Mouse (Mus musculus) heart, embryonic 16.5 days (tissue): ENCODE measurements at regions not wholly inside any gene's neighbourhood (a gene's known extent, or its start where the extent isn't known, plus 50 kb on each side); places are given as distances from the start of the nearest gene placed in this dataset.

Source experiments
- ATAC-seq: fragments of 200-750 bp; cut with Nextera tagmentation; replicated peaks from 2 replicates; pipeline ENCODE4 v1.8.0; 2017; ENCODE audit warnings: moderate number of reproducible peaks; ENCODE audit not compliant: insufficient read depth, low FRiP score; ENCODE audit errors: extremely low read depth
- H3K27ac ChIP-seq: fragments of 300-500 bp; sonication (generic); 2 replicates; pipeline ENCODE4 v1.5.1; 2014; ENCODE audit warnings: mild to moderate bottlenecking, low read length, control low read depth, moderate library complexity
- H3K27me3 ChIP-seq: fragments of 300-500 bp; sonication (generic); 2 replicates; pipeline ENCODE4 v1.6.1; 2014; ENCODE audit warnings: low read length, mixed read lengths; ENCODE audit not compliant: control insufficient read depth, insufficient read depth
- H3K36me3 ChIP-seq: fragments of 300-500 bp; sonication (generic); 2 replicates; pipeline ENCODE4 v1.6.1; 2014; ENCODE audit not compliant: control insufficient read depth, insufficient read depth
- H3K4me1 ChIP-seq: fragments of 300-500 bp; sonication (generic); 2 replicates; pipeline ENCODE4 v1.6.1; 2014; ENCODE audit warnings: low read length, mixed read lengths; ENCODE audit not compliant: control insufficient read depth, insufficient read depth
- H3K4me2 ChIP-seq: fragments of 300-500 bp; sonication (generic); 2 replicates; pipeline ENCODE4 v1.6.1; 2014; ENCODE audit warnings: low read depth, mild to moderate bottlenecking, control low read depth, low read length
- H3K4me3 ChIP-seq: fragments of 300-500 bp; sonication (generic); 2 replicates; pipeline ENCODE4 v1.5.1; 2014; ENCODE audit warnings: mild to moderate bottlenecking, control low read depth, low read length
- H3K9ac ChIP-seq: fragments of 300-500 bp; sonication (generic); 2 replicates; pipeline ENCODE4 v1.6.1; 2014; ENCODE audit warnings: low read length, control low read depth
- H3K9me3 ChIP-seq: fragments of 300-500 bp; sonication (generic); replicated peaks from 2 replicates; pipeline ENCODE4 v1.6.1; 2016; ENCODE audit warnings: low read length; ENCODE audit not compliant: control insufficient read depth
- WGBS: fragments of 180-500 bp; shearing (Covaris S2); extraction: QIAGEN DNeasy Blood & Tissue Kit; methylation state at CpG from one replicate; pipeline ENCODE4 v1.1.7; 2014; 5-methylcytosine and 5-hydroxymethylcytosine counted together

DNA sequence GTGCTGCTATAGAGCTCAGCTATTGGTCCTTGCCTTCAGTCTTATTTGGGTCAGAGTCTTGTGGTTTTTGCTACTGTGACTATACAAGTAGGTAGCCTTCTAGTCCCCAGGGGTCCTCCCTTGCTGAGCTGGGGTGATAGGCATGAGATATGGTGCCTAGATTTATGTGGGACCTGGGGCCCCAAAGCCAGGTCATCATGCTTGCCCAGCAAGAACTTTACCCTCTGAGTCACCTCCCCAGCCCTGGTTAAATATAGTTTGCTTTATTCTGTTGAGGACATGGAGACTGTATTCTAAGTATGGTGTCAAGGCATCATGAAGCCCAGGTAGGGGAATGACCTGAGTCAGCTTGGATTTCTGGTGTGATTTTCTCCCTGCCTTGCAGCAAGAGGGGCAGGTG is 91.4 kb upstream of the Frmd4a start:
- H3K9me3 ChIP-seq, result no peaks in the 10 kb centered on the region
- no peak overlapping the region for H3K4me3 ChIP-seq
- ATAC-seq, result no peak
- no peaks in the 10 kb centered on the region for H3K27me3 ChIP-seq
- H3K4me1 ChIP-seq, result no peaks in the 10 kb centered on the region
- no peak overlapping the region for H3K4me2 ChIP-seq
- H3K27ac ChIP-seq, result no peak overlapping the region
- H3K36me3 ChIP-seq, result no peaks in the 10 kb centered on the region
- H3K9ac ChIP-seq, result no peak overlapping the region

DNA sequence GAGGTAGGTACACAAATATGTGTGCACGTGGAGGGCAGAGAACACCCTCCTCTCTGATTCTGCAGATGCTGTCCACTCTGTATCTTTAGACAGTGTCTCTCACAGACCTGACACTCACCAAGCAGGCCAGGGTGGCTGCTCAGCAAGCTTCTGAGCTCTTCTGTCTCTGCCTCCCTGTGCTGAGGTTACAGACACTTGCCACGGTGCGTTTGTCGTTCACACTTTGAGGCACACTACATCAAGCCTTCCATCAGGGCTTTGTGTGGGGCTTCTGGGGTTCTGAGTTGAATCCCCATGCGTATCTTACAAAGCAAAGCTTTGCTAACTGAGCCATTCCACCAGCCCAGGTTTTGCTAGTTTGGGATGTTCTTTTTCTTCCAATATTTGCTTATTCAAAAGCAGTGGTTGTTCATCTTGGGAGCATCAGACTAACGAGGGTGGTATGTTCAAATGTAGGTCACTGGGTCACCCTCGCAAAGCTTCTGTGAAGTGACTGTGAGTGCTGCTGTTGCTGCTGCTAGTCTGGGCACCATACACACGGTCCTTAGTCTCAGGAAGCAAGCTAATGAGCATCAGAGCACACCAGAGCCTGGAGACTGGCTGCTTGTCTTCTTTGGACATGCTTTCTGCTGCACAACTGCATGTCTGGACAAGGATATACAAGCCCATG is 90.2 kb upstream of the Frmd4a start:
- Histone ChIP-seq H3K4me1 (no peaks in the 10 kb centered on the region), H3K27ac (no peak overlapping the region), H3K27me3 (no peaks in the 10 kb centered on the region), H3K4me2 (no peak overlapping the region), H3K9ac (no peak overlapping the region), H3K36me3 (no peaks in the 10 kb centered on the region), H3K4me3 (no peak overlapping the region), H3K9me3 (no peaks in the 10 kb centered on the region)
- ATAC-seq, result no peak
- WGBS, result 53% methylated on average over 8 of the region's 8 CpGs

- Histone ChIP-seq H3K9me3 (no peaks in the 10 kb centered on the region), H3K9ac (no peak overlapping the region), H3K27me3 (no peaks in the 10 kb centered on the region), H3K4me3 (no peak overlapping the region), H3K4me1 (no peaks in the 10 kb centered on the region), H3K27ac (no peak overlapping the region), H3K4me2 (no peak overlapping the region), H3K36me3 (no peaks in the 10 kb centered on the region)
- ATAC-seq, result no peak
- WGBS, result 82% methylated on average over 4 of the region's 4 CpGs
These were observed 89.7 kb upstream of the Frmd4a start for GRCm38 (mm10) chr2:3927853-3928252.

GRCm38 (mm10) chr2:3930650-3931049 is 86.9 kb upstream of the Frmd4a start:
- no peak for ATAC-seq
- Histone ChIP-seq H3K4me1 (no peaks in the 10 kb centered on the region), H3K36me3 (no peaks in the 10 kb centered on the region), H3K27ac (no peak overlapping the region), H3K9ac (no peak overlapping the region), H3K27me3 (no peaks in the 10 kb centered on the region), H3K9me3 (no peaks in the 10 kb centered on the region), H3K4me2 (no peak overlapping the region), H3K4me3 (no peak overlapping the region)
- WGBS, result 72% methylated on average over 5 of the region's 5 CpGs

- Histone ChIP-seq H3K4me2 (no peak overlapping the region), H3K9me3 (no peaks in the 10 kb centered on the region), H3K4me1 (no peaks in the 10 kb centered on the region), H3K4me3 (no peak overlapping the region), H3K27me3 (no peaks in the 10 kb centered on the region), H3K27ac (no peak overlapping the region), H3K36me3 (no peaks in the 10 kb centered on the region), H3K9ac (no peak overlapping the region)
- 76% methylated on average over 2 of the region's 2 CpGs for WGBS
- no peak for ATAC-seq
These were observed 76.7 kb upstream of the Frmd4a start for GRCm38 (mm10) chr2:3940786-3941185.

- Histone ChIP-seq H3K9me3 (no peaks in the 10 kb centered on the region), H3K4me1 (no peaks in the 10 kb centered on the region), H3K9ac (no peak overlapping the region), H3K4me3 (no peak overlapping the region), H3K36me3 (no peaks in the 10 kb centered on the region), H3K27me3 (no peaks in the 10 kb centered on the region), H3K4me2 (no peak overlapping the region), H3K27ac (no peak overlapping the region)
- 63% methylated on average over 1 of the region's 1 CpGs for WGBS
- ATAC-seq, result no peak
These were observed 76.0 kb upstream of the Frmd4a start for GRCm38 (mm10) chr2:3941496-3941895.

- Histone ChIP-seq H3K4me1 (no peaks in the 10 kb centered on the region), H3K4me3 (no peak overlapping the region), H3K9ac (no peak overlapping the region), H3K36me3 (no peaks in the 10 kb centered on the region), H3K27me3 (no peaks in the 10 kb centered on the region), H3K4me2 (no peak overlapping the region), H3K9me3 (no peaks in the 10 kb centered on the region), H3K27ac (no peak overlapping the region)
- ATAC-seq, result no peak
- 68% methylated on average over 3 of the region's 3 CpGs for WGBS
These were observed 70.1 kb upstream of the Frmd4a start for GRCm38 (mm10) chr2:3947432-3947831.

DNA sequence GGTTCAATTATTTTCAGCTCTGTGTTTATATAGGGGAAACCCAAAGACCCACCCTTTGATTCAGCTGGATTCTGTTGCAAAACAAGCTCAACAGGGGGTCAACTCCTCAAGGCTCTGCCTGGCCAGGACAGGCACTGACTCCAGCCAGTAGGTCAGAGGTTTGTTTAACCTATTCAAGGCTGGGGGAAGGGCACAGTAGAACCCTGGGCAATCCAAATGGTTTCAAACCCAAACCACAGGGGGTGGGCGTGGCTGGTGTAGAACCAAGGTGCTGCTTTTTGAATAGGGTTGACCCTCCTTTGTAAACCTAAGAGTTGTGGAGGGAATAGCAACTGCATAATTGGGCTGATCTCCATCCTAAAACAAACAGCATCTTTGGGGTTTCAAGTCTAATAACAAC is 69.2 kb upstream of the Frmd4a start:
- Histone ChIP-seq H3K4me2 (no peak overlapping the region), H3K9me3 (no peaks in the 10 kb centered on the region), H3K4me1 (no peaks in the 10 kb centered on the region), H3K27ac (no peak overlapping the region), H3K4me3 (no peak overlapping the region), H3K36me3 (no peaks in the 10 kb centered on the region), H3K9ac (no peak overlapping the region), H3K27me3 (no peaks in the 10 kb centered on the region)
- 52% methylated on average over 1 of the region's 1 CpGs for WGBS
- no peak for ATAC-seq

DNA sequence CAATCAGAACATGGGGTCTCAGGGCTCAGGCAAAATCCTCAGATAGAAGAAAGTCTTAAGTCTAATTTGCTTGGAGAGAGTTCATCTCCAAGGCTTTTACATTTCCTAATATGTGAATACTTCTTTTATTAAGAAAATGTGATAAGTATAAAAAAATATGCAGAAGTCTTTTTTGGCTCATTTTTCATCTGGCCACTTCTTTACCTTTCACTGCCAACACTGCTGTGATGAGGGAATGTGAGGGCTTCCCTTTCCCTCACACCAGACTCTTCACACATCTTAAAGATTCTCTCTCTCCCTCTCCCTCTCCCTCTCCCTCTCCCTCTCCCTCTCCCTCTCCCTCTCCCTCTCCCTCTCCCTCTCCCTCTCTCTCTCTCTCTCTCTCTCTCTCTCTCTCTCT is 60.0 kb upstream of the Frmd4a start:
- no peak for ATAC-seq
- H3K27me3 ChIP-seq, result no peaks in the 10 kb centered on the region
- no peaks in the 10 kb centered on the region for H3K9me3 ChIP-seq
- H3K4me2 ChIP-seq, result no peak overlapping the region
- no peak overlapping the region for H3K9ac ChIP-seq
- H3K36me3 ChIP-seq, result no peaks in the 10 kb centered on the region
- H3K4me3 ChIP-seq, result no peak overlapping the region
- no peak overlapping the region for H3K27ac ChIP-seq
- no peaks in the 10 kb centered on the region for H3K4me1 ChIP-seq
